Mouse (Mus musculus) liver, embryonic 14.5 days (tissue): ENCODE data around the gene Ssbp1.

Source experiments
- CTCF ChIP-seq: IDR thresholded peaks from 2 replicates; pipeline ENCODE4 v1.5.1; 2016; ENCODE audit warnings: antibody characterized with exemption, low read depth, control low read depth
- EP300 ChIP-seq: IDR thresholded peaks from 2 replicates; pipeline ENCODE4 v1.6.1; 2016; ENCODE audit warnings: antibody characterized with exemption, low read depth

DNA sequence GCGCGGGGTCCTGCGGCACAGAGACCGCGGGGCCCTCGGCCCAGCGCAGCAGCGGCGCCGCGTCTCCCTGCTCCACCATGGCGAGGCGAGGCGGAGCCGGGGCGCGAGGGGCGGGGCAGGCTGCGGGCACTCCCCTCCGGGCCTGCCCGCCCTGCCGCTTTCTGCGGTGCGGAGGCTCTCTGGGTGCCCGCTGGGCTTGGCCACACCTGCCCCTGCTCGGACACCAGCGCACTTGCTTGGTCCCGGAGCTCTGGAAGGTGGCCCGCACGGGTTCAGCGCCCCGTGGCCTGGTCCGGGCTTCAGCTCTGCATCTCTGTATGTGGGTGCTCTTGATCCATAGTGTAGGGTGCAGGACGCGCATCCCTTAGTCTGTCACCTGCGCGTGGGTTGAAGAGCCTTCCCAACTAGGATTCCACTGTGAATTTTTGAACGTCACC, 35.1 kb upstream of the Ssbp1 start, which contains the start of gene E330009J07Rik:
- TF ChIP-seq CTCF (no peak), EP300 (no peak)
